Mouse (Mus musculus) liver, embryonic 14.5 days (tissue): ENCODE measurements around the gene Unk.

ENCODE experiments used
- CTCF ChIP-seq: IDR thresholded peaks from 2 replicates; pipeline ENCODE4 v1.5.1; 2016; ENCODE audit warnings: antibody characterized with exemption, low read depth, control low read depth
- EP300 ChIP-seq: IDR thresholded peaks from 2 replicates; pipeline ENCODE4 v1.6.1; 2016; ENCODE audit warnings: antibody characterized with exemption, low read depth

DNA sequence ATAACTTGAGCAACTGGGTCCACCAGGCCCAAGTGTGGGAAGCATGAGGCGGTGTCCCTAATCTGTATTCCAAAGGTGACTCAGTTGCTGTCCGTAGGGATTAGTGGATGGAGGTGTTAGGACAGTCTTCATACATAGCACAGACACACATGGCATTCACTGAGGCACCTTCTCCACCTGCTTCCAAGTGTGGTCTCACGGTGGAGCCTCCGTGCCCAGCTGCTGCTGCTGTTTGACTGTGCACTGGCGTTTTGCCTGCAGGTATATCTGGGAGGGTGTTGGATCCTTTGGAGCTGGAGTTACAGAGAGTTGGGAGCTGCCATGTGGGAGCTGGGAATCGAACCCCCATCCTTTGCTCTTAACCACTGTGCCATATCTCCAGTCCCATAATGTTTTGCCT is 4.5 kb downstream of the Unk start:
- TF ChIP-seq CTCF: no peak
- TF ChIP-seq EP300: no peak
